Mouse (Mus musculus) CH12F3 (cell line): ENCODE measurements around the gene Dach1.

Experiments
- in situ Hi-C: fragments of 300-500 bp; cut with MboI; formaldehyde crosslinking; loops from 2 replicates; pipeline ENCODE4 v1.14.3; 2020; ENCODE audit warnings: low sequenced_read_pairs

The Dach1 gene

DNA sequence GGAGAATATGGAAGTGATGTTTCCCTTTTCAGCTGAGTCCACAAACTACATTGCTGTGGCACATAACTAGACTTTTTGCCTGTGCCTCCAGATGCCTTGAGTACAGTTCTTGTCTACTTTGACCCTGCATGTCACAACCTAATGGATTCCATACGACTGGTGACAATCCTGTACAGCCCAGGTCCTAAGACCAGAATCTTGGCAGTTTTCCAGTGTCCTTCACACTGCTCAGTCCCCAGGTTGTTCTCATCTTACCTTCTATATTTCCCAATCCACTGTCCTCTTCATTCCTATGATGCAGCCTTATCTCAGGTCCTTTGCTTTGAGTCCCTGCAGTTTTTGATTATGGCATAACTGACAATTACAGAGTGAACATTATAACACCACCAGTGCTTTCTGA, 131.0 kb downstream of the Dach1 start:
- in situ Hi-C loops = no loop called here

DNA sequence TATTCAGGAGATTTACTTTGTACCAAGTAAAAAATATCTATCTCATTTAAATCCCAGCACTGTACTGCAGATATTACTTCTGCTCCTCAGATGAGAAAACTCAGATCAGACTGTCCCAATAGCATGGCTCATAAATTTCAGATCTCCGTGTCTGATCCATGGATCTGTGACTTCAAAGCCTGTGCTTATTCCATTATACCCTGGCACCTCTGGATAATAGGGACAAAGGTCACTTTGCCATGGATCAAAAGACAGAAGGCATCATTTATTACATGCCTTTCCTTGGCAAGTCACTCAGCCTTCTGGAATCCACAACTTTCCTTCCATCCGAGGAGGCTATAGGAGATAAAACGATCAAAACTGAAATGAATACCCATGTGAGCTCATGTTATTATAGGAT, 132.4 kb downstream of the Dach1 start:
- in situ Hi-C loops = no loop called here

DNA sequence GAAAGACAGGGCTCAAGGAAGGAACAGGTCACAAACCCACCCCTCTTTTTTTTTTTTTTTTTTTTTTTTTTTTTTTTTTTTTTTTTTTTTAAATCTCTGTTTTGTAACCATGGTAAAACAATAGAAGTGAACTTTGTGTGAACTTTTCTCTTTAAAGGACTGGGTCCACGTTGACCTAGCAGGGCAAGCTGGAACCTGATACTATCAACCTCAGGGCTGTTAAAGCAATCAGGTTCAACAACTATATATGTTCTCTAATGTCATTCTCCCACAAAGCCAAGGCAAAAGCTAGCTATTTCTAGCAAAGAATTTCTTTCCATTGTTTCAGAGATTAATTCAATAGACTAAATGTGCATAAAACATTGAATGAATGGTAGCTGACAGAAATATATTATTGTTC, 134.3 kb downstream of the Dach1 start:
- in situ Hi-C loops = no loop called here

DNA sequence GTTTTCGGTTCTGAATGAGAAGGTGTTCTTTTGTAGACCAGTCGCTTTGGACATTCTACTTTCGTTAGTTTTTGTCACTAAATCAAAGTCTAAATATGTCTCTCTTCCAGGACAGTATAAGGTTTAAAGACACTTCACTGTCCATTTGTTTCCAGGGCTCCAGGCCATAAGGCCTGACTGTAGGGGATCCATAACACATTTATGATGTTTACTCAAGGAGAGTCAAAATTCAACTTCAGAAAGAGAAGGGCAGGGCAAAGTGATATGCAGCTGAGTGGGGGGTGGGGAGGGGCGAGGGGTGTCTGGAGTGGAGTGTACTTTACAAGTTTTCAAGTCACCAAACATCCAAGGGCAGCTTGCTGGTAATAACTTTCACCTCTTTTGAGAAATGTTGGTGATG, 146.0 kb downstream of the Dach1 start:
- in situ Hi-C loops = no loop called here

DNA sequence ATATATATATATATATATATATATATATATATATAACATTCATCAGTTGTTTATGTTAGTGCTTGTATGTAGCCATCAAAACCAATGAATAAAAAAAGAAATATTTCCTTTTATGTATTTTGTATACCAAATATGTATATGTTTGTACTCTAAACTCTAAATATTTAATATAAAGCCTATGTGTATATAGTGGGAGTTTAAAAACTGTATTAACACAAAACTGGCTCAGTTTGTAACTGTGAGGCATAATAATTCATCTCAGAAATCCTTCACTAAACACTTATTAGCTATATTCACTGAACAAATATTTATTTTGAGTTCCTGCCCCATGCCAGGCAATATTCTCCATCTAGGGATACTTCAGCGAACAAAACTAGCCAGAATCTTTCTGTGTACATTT, 155.5 kb downstream of the Dach1 start:
- in situ Hi-C loops = no loop called here

DNA sequence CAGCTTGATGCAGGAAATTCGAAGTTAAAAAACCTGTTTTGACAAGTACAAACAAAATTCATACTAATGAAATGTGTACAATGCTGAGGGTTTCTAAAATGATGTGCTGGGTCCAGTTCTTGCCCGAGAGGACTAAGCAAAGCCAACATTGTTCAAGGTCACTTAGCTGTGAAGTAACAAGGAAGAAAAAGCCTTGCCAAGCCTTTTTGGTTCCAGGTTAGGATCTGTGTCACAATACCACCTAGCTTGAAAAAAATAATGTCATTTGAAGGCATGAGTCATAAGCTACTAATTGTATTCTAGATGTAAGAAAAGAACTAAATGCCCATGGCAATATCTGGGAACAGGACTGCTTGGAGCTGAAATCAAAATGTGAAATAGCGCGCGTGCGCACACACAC, 161.1 kb downstream of the Dach1 start:
- in situ Hi-C loops = no loop called here

DNA sequence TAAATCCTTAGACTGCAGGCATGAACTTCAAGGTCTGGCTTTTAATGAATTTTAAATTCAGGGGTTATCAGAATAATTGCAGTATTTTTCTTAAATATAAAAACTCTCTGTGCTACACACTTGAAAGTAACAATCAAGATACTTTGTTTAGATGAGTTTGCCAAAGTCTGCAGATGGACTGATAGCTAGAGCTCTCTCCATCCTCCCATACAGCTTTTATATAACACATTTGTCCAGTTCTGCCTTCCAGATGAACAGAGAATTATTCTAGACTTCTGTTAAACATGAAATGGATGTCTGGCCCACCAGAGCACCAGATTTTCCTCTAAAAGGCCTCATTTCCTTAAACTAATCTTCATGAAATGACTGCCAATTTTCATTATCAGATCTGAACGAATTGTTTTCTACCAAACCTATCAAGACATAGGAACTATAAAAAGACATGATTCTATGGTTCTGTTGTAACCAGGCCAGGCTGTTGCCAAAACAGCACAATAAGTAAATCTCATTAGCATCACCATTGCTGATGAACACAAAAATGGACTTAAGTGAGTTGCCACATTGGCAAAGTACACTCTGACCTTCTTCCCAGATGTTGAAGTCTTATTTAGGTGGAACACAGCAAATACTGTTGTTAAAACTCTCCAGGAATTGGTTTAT, 167.4 kb downstream of the Dach1 start:
- in situ Hi-C loops = no loop called here

DNA sequence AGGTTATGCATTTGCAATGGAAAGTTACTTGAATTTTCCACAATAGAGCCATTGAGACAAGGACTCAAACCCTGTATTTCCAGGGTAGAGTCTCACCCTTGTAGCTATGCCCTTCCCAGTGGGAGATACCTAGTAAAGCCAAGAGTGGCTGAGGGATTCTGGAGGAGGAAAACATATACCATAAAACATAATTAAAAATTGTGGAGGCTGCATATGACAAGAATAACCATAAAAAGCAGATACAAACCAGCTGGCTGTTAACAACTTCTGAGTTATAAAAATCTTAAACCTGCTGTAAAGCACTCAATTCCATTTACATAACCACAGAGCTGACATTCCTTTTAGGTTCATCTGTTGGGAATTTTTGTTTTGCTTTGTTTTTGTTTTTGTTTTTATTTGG, 171.0 kb downstream of the Dach1 start:
- in situ Hi-C loops = no loop called here

DNA sequence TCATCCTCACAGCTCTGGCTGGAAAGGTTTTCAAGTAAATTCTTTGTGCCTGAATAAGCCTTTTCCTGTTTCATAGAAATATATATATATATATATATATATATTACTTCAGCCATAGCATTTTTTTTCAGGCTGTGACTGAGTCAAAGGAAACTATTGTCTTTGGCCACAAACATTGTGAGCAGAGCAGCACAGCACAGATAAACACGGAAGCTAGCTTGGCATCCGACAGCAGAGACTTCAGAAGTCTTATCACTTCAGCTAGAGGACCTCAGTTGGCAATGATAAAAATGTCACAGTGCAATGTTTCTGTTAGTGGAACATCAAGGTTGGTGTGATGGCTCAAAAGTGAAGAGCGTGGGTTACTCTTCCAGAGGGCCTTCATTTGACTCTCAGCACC, 186.3 kb downstream of the Dach1 start:
- in situ Hi-C loops = no loop called here

DNA sequence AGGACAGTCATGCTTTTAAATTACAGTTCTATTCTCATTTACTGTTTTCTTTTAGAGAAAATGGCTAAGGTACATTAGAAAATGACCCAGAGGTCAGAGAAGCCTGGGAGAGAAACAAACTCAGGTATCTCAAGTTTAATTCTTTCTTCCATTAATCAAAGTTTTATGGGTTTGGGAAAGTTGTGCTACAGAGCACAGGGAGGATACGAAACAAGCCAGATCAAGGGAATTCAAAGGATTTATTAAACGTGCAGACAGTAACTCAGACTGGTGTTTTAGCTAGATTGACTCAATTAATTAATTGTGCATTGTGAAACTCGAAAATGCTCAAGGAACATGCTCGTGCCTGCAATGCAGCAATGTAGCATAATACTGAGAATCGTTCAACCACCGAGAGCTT, 186.9 kb downstream of the Dach1 start:
- in situ Hi-C loops = no loop called here

DNA sequence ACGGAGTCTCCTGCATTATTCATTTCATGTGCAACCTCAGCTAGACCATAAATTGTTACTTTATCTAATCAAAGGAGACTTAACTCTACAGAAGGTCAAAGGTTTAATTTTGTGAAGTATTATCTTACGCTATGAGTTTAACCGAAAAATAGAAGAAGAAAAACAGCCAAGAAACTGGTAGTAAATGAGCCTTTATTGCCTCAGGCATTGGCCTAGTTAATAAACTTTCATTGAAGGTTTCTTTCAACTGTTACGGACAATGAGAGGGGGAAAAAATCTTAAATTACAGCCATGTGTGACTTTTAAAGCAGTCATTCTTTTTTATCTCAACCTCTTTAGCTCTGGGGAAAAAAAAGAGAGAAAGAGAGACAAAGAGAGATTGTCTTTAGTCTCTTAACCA, 188.7 kb downstream of the Dach1 start:
- in situ Hi-C loops = no loop called here

DNA sequence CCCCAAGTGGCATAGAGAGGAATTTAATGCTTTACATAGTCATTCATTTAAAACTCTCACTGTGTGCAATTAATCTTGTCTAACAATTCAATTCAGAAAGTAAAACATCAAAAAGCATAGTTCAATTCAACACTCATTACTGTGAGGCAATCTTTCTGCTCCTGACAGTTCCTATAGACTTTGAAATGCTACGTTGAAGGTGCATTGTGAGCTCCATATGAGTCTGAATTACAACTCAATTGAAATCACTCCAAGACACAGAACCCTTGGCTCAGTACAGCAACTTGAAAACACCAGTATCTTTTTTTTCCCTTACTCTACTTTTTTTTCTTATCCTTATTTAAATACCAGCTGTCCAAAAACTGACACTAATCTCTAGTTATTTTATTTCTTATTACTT, 193.5 kb downstream of the Dach1 start:
- in situ Hi-C loops = no loop called here

DNA sequence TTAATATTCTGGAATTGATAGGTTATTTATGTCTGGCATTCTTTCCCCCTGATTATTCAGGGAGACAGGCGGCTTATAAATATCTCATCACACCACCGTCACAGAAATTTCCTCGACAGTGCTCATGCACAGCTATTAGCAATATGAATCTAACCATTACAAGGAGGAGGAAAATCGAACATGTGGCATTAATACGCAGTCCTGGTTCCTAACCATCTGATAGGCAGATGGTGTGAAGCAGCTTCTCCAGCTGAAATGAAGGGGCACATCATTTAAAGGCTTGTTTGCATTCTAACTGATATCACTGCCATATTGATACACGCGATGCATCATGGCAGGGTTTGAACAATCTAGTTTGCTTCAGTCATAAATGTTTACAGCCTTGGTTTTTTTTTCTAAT, 194.1 kb downstream of the Dach1 start:
- in situ Hi-C loops = no loop called here

DNA sequence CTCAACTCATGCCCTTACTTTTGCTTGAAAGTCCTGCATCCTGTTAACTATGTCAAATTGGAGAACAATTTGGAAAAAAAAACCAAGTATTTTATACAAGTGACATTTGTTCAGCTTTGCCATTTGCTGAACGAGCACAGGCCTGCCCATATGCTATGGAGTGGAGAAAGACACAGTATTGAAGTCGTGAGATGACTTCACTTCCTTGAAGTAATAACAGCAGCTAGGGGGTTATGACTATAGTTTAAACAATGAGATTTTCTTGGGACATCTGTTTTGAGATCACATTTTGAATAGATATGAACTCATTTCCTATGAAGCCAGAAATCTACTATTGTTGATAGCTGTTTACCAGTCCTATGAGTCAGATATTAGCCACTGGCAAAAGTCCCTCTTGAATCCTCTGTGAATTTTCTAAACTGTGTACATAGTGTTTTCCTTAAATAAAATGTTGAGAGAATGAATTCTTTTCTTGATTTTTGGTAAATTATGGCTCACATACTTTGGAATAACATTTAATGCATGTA, 205.0 kb downstream of the Dach1 start:
- in situ Hi-C loops = no loop called here

DNA sequence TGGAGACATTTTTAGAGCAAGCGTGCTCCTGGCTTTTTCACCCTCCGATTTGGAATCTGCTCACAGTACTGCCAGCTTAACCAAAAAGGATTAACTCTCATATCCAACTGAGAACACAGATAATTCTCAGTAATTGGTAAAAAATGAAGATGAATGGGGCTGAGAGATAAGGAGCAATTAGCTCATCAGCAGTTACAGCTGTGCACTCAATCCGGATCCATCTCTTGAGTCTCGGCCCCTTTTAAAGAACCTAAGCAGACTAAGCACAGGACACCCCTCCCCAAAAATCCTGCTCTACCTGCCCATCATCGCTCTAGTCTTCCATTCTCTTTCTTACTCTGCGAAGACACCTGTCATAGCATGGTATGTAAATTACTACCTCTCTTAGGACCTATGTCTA, 205.9 kb downstream of the Dach1 start:
- in situ Hi-C loops = no loop called here

DNA sequence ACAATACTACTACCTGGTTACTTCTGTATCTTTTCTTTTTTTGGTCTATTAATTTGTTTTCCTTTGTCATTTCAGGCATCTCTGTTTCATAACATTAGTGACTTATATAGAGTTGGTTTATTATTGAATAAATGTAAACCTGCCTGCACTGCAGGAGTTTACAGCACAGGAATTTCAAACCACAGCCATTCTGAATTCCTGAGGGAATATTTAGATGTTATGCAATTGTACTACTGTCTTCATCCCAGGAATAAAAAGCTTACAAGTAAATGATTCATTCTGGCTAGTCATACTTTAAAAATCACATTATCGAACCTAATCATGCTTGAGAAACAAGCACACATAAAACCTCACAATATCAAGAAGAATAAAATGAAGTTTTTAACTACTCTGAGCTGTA, 213.2 kb downstream of the Dach1 start:
- in situ Hi-C loops = no loop called here

DNA sequence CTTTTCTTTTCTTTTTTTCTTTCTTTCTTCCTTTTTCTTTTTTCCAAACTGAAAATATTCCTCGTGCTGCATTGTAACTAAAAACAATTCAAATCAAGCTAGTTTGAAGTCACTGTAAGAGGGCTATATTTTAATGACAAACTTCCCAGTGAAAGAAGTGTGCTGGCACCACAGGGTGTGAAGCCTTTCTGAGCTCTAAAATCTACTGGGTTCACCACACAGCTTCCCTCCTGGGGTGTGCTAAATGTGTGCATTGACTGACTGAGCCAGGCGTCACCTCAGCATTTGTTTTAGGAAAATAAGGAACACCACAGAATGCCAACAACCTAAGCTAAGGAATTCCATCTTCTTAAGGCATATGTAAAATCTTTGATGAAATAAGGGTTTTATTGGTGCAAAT, 224.1 kb downstream of the Dach1 start:
- in situ Hi-C loops = no loop called here

DNA sequence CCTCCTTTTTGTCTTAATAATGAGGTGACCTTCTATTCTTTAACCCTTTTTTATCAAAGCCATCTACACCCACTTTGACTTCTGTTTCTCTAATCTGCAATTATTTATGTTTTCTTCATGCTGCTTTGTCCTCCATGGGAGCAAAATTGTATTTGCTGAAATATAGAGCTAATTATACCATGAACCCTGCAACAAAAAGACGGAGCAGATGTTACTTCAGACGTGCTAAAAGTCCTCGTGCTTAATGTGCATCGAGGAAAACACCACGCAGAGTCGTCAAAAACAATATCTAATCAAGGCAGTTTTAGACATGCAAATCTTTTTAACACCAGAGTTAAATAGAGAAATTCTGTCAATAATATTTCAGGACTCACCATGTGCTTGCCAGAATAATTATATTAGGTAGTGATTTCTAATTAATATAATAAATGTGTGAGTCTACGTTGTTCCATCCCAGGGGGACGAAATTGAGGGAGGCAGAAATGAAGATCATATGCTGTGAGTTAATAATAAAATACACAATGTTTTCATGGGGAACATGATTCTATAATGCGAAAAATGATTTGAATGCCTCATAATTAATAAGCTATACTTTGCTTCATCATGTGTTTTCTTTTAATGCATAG, 224.8 kb downstream of the Dach1 start:
- in situ Hi-C loops = no loop called here

DNA sequence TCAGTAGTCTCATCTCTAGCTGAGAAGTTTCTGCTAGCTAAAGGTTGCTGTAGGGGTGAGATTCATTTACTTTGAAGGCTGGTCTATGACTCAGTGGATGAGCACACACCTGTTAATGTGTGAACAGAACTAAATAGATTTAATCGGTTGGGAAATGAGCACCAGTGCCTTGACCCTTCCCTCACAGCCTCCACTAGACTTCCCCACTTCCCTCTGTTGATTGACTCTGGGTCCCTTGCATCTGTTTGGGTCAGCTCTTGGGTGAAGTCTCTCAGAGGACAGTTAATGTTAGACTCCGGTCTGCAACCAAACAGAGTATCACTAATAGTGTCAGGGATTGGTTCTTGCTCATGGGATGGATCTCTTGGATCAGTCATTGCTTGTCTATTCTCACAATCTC, 227.2 kb downstream of the Dach1 start:
- in situ Hi-C loops = no loop called here

DNA sequence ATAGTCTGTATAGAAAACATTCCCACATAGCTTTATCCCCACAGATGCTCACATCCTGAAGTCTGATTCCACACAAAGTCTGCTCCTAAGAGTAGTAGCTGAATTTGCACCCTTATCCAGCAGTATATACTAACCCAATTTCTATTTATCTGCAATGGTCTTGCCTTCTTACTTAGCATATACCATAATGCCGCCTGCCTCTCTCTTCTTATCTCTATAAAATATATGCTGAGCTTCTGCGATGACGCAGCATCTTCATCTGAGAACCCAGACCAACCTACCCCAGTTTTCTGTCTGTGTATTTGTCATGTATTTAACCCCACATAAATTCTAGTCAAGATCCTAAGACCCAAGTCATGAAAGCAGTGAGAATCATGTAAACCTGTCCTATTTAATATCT, 272.9 kb downstream of the Dach1 start:
- in situ Hi-C loops = loop anchor here (25.0 kb wide), 1 partner anchor 109 kb away; no protein-coding TSS in a partner anchor

DNA sequence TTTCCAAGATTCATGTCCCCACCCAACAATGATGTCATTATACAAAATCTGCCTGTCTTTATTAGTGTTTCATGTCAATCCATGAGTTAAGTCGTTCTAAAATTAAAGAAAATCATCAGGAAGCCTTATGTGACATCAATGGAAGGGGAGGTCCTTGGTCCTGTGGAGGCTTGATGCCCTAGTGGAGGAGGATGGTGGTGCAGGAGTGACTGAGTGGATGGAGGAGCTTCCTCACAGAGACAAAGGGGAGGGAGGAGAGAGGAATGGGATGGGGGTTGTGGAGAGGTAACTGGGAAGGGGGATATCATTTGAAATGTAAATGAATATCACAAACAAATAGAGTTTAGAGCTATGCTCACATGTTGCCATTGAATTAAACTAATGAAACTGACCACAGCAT, 287.6 kb downstream of the Dach1 start:
- in situ Hi-C loops = loop anchor here (25.0 kb wide), 1 partner anchor 95 kb away; no protein-coding TSS in a partner anchor

DNA sequence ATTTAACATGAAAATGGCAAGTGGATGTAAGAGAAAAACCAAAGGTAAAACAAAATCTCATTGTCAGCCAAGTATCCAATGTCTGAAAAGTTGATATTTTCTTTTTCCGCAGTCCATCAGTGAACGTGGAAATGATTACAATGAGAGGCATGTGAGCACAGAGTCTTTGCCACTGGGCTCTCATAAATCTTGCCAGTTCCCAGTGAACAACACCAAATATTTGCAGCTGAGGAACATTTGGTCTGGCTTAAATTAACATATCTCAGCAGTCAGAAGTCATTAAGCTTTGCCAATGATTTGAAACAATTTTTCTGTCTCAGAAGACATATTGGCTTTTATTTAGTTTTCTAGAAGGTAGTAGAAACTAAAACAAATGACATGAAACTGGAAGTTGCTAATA, 298.6 kb downstream of the Dach1 start:
- in situ Hi-C loops = no loop called here

DNA sequence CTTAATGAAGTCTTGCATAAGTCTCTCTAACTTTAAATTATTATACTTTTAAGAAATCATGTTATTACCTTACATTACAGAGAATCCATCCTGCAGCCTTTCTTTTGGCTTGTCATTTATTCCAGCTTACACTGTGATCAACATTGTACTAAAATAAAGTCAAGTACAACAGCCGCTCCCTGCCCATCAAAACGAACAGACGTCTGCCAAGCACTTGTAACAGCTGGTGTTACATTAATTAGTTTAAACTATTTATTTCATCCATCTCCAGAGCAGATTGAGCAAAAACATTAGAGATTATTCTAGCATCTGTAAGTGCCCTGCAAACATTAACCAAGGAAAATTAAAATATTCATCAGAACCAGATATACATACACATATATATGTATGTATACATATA, 311.2 kb downstream of the Dach1 start:
- in situ Hi-C loops = no loop called here
